Mouse (Mus musculus) brain, embryonic 14.5 days (tissue): ENCODE results near the gene Kcnab2. TPM values are rescaled to one million over a fixed set of nuclear protein-coding genes. Genes with fewer than 3 reads are reported as not detected.

Experiments used
- DNase-seq: peaks from one replicate; pipeline ENCODE4 v3.0.0-alpha.2; 2011; ENCODE audit warnings: low read depth
- CTCF ChIP-seq: fragments of 200-500 bp; IDR thresholded peaks from 2 replicates; pipeline ENCODE4 v1.5.1; 2012; ENCODE audit warnings: inconsistent platforms, mild to moderate bottlenecking, moderate library complexity, borderline replicate concordance; ENCODE audit not compliant: insufficient read depth, insufficient read length; ENCODE audit errors: extremely low read depth
- POLR2A ChIP-seq: fragments of 200-500 bp; IDR thresholded peaks from 2 replicates; pipeline ENCODE4 v1.6.1; 2012; ENCODE audit warnings: mild to moderate bottlenecking, inconsistent platforms, borderline replicate concordance; ENCODE audit not compliant: poor library complexity, insufficient read depth, insufficient read length, severe bottlenecking; ENCODE audit errors: extremely low read depth
- polyA plus RNA-seq: library from polyadenylated mRNA; depleted of rRNA; stranded (reverse); fragments of >200 nt; gene quantifications from 2 replicates; pipeline ENCODE4 v1.2.3, GENCODE M21; 2012

The Kcnab2 gene
- polyA plus RNA-seq, 1 experiment, result 15.5 TPM

DNA sequence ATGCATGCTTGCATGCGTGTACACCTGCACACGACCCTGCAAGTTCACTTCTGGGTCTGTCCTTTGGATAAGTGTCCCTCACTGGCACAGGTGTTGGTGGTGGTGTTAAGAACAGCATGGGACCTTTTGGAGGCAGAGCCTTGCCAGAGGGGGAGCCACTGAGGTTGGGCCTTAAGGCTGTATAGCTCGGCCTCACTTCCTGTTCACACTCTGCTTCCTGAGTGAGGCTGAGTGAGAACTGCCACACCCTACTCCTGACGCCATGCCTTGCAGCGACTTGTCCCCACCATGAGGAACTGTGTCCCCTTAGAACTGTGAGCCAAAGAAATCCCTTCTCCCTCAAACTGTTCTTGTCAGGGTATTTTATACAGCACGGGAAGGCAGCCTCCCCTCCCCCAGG, 26.3 kb downstream of the Kcnab2 start:
- TF ChIP-seq POLR2A (no peak), CTCF (no peak)
- DNase-seq, result no peak

DNA sequence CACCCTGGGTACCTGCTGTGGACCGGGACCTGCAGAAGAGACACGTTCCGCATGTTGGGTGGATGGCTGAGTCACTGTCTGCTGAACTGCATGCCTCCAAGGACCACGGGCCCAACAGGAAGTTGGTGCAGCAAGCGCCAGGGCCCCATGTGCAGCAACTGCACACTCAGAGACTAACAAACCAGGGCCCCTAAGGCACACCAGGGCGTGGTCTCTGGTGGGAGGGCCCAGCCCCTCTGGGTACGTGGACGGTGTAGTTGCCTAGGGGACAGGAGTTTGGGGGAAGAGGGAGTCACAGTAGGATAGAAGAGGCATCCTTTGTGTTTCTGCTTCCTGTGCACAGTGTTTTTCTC, 29.0 kb downstream of the Kcnab2 start:
- no peak for TF ChIP-seq CTCF
- TF ChIP-seq POLR2A, result no peak

DNA sequence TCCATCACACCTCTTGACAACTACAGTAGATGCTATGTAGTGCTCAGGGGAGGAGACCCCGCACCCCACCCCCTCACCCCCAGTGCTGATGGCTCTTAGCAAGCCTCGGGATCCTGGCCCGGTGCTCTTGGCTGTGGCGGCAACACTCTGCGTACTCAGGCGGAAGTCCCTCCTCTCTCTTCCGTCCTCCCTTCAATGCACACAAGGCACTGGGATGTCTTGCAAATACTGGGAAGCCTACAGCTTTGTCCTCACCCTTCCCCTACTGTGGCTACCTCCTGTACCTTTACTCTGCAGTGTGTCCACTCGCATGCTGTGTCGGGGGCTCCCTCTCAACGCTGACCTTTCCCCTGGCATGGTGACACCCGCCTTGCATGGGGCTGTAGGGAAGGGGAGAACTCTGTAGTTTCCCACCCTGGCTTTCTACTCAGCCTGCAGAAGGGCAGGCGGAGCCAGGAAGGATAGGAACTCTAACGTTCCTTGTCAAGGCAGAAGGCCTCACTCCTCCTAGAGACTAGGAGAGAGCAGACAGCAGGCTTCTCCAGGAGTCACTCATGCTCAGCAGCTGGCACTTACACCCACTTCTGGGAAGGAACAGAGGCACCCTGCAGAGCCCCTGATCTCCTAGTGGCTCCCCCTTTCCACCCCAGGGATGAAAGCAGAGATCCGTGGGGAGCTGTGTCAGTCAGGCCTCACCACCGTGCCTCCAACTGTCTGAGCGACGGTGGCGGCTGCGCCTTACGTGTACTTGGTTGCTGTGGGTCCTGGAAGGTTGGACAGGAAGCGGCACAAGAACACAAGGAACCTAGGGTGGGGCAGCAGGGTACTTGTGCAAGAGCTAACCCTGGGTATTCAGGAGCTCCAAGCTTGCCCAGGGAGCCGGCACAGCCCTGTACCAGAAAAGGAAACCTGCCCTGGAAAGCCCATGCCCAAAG, 29.7 kb downstream of the Kcnab2 start:
- no peak for DNase-seq
- TF ChIP-seq CTCF (no peak), POLR2A (no peak)

More for the DNA sequence above, 29.0 kb downstream of the Kcnab2 start:
- DNase-seq, result no peak

DNA sequence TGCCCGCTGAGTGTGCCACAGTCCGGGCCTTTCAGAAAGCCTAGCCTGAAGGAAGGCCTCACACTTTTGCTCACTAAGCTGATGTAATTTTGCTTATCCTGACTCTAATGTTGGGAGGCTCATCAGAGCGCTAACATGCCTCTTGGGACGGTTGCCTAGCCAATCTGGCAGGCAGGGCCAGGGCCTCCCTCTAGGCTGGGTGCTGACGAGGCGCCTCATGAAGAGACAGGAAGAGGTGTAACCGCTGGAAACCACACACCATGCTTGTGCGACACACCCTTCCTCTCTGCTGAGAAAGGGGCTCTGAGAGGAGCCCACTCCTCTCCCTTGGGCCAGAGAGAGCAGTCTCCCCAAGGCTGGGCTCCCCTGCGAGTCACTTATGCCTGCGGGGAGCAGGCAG, 31.5 kb downstream of the Kcnab2 start:
- TF ChIP-seq POLR2A, result no peak
- TF ChIP-seq CTCF, result no peak
- DNase-seq, result no peak

DNA sequence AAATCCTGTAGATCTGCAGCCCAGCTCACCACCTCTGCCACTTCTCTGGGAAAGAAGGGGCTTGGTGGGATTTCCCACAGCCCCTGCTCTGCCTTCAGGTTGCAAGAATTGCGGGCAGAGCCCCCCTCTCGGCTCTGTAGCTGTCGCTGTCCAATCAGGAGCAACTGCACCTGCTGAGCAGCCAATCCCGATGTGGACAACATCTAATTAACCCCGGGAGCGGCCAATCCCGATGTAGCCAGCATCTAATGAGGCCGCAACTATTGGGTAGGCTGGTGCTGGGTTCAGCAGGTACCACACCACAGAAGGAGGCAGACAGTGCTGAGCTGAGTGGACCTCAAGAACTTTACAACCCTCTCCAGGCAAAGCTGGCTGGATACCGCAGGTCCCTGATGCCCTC, 36.1 kb downstream of the Kcnab2 start:
- no peak for TF ChIP-seq POLR2A
- no peak for TF ChIP-seq CTCF
- peak; percentile 56 for DNase-seq

DNA sequence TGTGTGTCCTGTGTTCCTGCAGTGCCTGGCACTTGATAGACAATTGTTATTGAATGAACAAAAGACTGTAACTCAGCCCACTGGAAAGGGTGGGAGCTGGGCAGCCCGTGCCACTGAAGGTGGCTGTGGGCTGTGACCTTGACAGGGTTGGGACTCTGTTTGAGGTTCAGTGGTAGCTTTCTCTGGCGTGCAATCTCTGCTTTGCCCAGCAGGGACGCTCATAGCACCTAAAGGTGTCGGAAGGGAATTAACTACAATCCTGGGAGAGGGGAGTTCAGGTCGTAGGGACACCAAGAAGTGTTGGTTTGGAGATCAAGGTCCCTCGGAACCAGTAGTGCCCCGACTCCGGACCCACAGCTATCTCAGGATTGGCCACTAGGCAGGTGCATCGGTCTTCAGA, 36.8 kb downstream of the Kcnab2 start:
- DNase-seq, result no peak
- TF ChIP-seq POLR2A (no peak), CTCF (peak; percentile 34; the same call in 1 of the 2 replicates)

DNA sequence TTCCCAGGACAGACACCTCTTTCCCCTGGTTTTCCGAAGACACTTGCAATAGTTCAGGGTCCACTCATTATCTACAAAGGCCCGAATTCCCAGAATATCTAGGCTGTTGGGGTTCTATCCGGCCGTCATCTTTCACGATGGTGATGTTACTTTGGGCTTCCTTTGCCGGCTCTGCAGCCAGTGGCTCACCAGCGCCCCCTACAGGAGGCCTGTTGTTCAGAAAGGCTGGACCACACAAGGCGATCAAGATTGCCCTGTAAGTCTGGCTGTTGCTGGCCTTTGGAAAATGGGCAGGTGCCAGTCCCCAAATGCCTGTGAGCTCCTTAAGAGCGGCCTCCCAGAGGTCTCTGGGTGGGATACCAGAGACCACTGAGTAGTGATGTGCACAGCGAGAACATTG, 42.4 kb downstream of the Kcnab2 start:
- peak; percentile 85 for DNase-seq
- TF ChIP-seq CTCF, result peak; percentile 98
- no peak for TF ChIP-seq POLR2A

DNA sequence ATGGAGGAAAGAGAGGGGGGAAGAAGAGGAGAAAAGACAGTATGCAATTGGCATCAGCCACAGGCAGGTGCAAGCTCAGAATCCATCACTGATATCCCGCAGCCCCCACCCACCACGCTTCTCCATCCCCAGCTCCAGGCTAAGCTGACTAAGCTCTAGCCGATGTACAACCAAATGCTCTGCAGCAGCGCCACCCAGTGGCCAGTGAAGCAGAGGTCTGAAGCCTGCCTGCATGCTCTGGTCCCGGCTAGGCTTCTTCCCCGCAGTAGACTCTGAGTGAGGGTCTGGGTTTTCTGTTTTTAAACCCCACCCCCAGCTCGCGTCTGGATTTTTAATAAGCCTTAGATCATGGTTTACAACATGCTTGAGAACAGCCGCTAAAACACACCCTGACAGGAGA, 42.8 kb downstream of the Kcnab2 start:
- TF ChIP-seq POLR2A (no peak), CTCF (peak; percentile 97)
- DNase-seq, result peak; percentile 97

DNA sequence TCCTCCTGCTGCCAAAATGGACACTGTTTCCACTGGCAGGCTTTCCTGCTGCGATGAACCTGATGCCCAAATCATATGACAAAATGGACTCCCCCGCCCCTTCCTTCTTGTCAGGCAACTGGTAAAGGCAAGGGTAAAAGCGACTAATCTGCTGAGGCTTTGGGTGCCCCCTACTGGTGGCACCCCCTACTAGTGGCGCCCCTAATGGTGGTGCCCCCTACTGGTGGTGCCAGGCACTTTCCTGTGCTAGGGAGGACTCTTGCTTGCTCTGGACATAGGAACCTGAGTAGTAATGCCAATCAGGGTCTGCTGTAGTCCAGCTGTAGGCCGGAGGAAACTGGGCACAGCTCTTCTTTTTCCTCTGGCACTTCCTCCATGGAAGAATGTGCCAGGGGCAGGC, 45.4 kb downstream of the Kcnab2 start:
- TF ChIP-seq CTCF, result peak; percentile 76
- TF ChIP-seq POLR2A, result no peak
- DNase-seq, result no peak

DNA sequence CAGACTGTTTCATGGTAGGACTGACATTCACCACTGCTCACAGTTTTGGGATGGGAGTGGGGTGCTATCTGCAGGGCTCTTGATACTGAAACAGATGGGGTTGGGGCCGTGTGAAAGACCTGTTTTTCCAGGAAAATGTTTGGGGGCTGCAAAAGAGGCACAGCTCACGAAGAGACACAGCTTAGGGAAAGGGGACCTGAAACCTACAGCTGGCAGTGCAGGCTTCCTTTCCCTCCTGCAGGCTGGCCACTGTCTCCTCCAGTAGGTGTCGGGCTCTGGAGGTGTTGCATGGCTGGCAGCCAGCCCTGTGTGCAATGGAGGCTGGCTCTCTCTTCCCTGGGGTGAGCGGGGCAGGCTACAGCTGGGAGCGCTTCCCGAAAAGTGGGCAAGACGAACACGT, 49.4 kb downstream of the Kcnab2 start:
- no peak for DNase-seq
- TF ChIP-seq CTCF, result no peak
- no peak for TF ChIP-seq POLR2A

DNA sequence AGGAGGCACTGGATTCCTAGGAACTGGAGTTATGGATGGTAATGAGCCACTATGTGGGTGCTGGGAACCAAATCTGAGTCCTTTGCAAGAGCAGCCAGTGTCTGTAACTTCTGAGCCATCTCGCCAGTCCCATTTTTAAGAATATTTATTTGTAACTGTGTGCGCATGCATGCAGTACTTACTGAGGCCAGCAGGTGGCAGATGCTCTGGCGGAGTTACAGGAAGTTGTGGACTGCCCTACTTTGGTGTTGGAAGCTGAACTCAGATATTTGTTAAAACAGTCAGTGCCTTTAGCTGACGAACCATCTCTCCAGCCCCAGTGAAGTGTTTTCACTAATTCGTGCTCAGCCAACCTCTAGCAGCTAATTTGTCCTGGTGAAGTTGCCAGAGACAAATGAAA, 52.7 kb downstream of the Kcnab2 start:
- TF ChIP-seq POLR2A (no peak), CTCF (peak; percentile 64; the same call in 1 of the 2 replicates)

DNA sequence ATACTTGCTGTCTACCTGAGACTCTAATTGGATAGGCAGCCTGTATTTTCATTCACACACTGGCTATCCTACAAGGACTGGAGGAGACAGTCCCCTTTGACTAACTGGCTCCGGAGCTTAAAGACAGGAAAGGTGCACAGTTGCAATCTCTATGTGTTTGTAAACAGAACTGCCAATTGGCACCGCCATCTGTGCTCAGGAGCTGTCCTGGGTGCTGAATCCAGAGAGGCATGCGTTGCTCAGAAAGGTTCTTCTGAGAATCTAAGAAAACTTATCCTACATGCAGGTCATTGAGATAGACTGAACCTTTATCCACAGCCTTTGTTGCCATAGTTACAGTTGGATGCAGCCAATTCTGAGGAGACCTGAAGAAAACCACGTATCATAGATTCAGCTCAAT, 53.3 kb downstream of the Kcnab2 start:
- peak; percentile 44 for DNase-seq
- TF ChIP-seq POLR2A (no peak), CTCF (no peak)

More for the DNA sequence above, 52.7 kb downstream of the Kcnab2 start:
- DNase-seq, result no peak

DNA sequence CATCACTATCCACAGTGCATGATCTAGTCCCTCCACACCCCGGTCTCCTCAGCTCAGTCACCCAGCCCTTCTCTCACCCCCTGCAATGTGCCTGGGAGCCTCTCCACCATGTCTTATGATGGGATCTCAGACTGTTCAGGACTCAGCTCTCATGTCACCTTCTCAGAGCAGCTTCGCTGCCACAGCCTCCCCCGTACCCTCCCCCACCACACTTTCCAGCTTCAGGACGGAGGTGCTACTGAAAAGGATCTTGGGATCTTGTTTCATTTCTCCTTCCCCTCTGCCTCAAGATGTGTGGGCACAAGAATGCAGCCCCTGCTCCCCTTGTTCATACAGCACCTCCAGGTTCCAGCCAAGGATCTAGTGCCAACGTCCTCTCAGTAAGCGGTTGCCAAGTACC, 54.1 kb downstream of the Kcnab2 start:
- DNase-seq, result no peak
- TF ChIP-seq CTCF, result no peak
- no peak for TF ChIP-seq POLR2A
